Mouse (Mus musculus): Measurements from ENCODE around the gene Large1. TPM values are rescaled to one million over a fixed set of nuclear protein-coding genes. Genes with fewer than 3 reads are reported as not detected.
"Not testable (repeated sequence)": the region's sequence is repeated elsewhere in the genome, so short reads cannot be mapped to it uniquely, and the experiment has no call there.

Large1 gene
- total RNA-seq, 2 experiments from 2014 or later = 28.6 to 31.5 TPM

DNA sequence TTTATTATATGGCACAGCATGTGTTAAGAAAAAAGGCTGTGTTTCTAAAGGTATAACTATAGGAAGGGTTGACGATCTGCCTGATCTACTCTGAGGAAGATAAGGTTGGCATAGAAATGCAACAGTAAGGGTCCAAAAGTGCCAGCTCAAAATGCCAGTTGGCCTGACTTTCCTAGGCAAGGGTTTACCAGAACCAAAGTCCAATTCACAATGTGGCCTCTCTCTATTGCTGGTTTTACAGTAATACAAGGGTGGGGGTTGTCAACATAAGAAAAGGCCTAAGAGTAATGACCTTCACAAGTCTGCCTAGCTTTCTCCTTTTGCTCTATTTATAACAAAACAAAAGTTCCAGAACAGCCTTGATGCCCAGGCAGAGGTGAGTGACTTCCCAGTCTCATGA lies 166.0 kb downstream of the Large1 start:
- no peak for DNase-seq (ENCODE audit: low spot score in 2 of 2)

DNA sequence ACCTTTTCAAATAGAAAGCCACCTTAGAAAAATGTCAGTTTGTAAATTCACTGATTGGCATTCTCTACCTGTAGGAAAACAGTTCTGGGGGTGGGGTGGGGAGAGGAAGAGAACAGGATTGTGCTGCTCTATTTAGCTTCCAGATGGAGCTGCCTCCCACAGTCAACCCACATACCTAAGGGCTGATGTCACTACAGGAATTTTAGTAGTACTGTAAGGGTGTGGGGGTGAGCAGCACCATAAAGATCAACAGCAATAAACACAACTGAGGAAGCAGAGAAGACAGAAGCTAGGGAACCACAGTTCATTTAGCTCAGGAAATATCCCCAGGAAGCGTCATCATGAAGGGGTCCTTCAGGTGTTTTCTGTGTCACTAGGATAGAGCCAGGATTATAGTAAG lies 174.9 kb downstream of the Large1 start:
- no peak for DNase-seq (ENCODE audit: low spot score in 2 of 2)

DNA sequence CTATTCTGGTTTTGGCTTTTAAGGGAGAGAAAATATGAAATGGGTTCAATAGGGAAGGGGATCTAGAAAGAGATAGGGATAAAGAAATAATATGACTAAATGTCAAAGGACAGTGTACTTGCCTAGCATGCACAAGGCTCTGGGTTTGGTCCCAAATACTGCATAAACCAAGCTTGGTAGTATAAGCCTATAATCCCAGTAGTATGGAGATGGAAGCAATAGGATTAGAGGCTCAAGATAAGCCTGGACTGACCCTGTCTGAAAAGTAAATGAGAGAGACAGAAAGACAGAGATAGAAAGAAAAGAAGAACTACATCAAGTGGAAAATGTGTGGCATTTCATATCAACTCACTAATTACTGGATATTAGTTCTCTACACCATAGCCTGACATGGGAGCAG lies 180.7 kb downstream of the Large1 start:
- no peak for DNase-seq (ENCODE audit: low spot score in 2 of 2)

DNA sequence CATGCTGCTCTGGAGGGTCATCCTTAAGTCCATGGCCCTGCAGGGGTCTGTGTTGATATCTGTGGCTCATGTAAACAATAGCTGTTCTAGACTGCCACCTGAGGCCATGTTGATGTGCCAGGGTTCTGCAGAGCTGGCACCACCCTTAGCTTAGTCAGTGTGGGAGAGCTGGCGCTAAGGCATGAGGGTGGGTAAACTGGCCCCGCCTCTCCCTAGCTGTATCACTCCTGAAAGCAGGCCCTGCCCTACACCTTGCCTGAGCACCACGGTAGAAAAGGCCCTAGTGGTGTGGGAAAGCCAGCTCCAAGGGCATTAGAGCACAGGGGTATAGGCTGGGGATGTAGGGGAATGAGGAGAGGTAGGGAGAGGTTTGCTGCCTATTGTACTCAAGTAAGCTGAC lies 191.3 kb downstream of the Large1 start:
- DNase-seq (ENCODE audit: low spot score in 2 of 2) = no peak

DNA sequence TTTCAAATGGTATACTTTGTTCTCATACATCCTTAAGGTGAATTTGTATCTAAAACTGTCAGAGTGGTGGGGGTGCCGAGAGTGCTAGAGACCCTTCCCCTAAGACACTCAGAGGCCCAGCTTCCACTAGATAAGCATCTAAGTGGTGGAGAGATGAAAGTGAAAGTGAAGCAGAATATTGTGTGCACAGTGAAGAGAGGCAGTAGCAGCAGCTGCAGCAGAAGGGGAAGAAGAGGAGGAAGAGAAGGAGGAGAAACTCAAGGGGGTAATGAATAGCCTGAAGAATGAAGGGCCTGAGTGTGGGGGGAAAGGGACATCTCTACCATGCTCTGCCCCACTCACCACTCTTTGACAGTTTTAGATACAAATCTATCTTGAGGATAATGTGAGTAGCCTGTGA lies 191.8 kb downstream of the Large1 start:
- no peak for DNase-seq (ENCODE audit: low spot score in 2 of 2)

DNA sequence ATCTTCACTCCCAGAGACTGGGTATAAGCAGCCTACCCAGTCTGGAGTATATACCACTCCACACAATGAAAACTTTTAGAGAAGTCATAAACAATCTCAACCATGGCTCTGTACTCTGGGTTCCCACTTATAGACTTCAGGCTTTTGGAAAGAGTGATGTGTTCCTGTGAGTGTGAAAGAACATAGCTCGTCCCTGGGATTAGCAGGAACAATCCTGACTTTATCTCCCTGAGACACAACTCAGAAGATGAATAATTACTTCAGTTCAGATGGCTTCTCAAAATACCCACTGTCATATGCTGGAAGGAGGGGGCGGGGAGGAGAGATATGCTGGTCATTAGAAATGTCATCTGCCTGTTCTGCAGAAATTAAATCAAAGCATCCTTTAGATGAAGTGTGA lies 192.4 kb downstream of the Large1 start:
- no peak for DNase-seq (ENCODE audit: low spot score in 2 of 2)

DNA sequence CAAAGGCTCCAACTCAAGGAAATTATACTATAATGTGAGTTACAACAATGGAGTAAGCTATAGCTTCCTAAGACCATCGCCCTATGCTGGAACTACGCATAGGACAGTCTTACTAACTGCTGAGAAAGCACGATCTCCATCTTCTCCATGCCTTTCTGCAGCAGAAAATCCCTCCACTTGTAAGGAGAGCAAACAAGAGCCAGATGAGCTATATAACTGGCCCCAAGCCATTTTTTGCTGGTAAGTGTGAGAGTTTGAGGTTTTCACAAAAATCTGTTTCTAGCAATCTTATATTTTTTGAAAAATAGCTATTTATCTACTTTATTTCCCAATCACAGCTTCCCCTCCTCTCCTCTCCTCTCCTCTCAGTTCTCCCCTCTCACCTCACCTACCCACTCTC lies 206.1 kb downstream of the Large1 start:
- DNase-seq (ENCODE audit: low spot score in 2 of 2) = no peak

DNA sequence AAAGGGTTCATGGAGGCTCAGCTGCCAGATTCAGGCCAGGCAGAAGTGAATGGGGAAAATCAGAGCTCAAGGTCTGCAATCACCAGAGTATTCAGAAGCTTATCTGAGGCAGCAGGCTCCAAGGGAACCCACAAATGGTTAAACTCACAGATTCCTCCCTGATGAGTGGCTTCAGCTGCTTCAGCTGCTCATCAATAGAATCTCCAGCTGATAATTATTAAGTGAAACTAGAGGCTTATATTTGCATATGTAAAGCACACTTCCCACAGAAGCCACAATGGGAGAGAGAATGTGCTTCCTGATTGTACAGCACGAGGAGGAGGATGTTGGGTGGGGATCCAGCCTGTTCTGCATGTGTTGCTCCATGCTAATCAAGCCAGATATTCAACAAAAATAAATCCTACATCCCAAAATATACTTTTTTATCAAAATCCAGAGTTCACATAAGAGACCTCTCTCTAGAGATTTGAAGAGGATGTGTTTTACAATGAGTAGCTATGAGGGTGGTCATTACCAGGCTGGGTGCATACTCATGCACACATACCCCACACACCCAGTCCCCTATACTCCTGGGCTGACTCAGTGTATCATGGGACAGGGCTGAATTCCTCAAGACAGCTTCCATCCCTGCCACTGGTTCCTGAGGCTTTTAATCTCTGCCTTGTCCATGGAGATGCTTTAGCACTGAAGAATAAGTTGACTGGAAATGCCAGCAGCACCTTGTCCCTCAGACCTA lies 210.5 kb downstream of the Large1 start:
- DNase-seq (ENCODE audit: low spot score in 2 of 2) = no peak

DNA sequence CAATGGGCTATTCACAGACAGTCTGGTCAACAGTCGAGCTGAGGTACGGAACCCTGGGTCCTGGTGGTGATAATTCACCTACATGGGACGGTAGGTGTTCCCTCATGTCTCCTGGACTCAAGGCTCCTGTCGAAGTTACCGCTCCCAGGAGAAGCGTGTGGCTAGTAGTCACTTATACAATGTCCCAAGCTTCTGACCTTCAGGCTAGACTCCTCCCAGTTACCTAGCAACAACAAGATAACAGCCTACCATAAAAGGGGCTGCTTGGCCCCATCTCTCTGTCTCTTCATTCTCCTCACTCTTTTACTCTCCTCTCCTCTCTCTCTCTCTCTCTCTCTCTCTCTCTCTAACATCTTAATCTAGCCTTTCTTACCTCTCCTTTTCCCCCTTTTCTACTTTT lies 217.9 kb downstream of the Large1 start:
- DNase-seq (ENCODE audit: low spot score in 2 of 2) = no peak

DNA sequence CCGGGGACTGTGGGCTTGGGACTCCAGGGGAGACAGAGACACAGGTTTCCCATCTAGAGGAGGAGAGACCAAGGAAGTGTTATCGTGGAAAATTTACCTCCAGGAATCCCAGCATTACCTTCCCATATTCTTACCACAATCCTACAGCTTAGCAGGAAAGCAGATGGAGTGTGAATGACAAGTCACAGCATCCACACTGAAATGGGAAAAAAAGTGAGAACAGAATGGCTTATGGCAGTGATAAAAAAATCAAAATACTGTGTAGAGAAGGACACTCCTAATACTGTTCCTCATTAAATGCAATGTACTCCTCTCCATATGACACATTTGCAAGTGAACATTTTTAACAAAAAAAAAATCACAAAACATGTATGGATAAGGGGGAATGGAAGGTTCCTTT lies 221.3 kb downstream of the Large1 start:
- no peak for DNase-seq (ENCODE audit: low spot score in 2 of 2)

DNA sequence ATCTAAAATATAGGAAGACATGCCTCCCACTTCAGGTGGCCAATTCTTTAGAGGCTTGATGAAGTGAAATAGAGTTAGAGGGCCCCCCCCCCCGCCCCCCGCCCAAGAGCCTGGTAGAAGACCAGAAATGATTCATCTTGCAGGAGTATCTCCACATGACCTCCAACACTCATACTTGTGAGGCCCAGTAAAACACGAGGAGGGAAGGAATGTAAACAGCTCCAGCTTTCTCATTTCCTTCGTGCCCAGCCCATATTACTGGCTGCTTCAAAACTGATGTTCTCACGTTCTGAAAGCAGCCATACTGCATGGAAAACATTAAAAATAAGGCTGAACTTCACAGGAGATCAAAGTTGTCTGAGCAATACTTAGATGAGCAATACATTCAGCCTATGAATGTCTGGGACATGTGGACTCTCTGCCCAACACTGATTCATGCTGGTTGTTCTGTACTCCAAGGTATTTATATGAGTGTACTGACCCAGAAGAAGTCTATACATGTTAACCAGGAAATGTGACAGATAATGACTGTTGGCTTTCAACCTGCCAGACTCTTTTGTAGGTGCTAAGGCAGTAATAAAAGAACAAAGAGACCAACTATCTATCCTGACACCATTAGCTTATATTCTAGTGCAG lies 229.4 kb downstream of the Large1 start:
- no peak for DNase-seq (ENCODE audit: low spot score in 2 of 2)

DNA sequence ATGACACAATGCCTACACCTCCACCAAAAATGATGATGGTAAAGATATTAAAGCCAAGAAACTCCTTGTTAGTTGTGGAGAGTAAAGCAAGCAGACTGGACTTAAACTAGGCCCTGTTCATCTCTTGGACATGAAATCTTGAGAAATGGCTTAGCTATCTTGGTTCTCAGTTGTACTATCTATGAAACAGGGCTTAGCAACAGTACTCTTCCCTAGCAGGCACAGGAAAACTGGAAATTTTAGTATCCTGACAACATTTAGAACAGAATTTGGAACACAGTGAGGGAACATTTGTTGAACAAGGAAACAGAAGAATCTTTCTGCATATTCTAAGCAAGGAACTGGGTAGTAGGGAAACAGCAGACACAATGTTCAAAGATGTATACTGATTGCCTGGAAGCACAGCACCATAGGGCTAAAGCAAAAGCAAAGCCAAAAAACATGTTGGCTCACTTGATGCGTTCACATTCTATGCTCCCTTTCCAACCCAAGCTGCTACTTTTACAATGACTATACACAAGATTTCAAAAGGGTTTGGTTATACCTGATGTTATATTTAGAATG lies 240.9 kb downstream of the Large1 start:
- no peak for DNase-seq (ENCODE audit: low spot score in 2 of 2)

DNA sequence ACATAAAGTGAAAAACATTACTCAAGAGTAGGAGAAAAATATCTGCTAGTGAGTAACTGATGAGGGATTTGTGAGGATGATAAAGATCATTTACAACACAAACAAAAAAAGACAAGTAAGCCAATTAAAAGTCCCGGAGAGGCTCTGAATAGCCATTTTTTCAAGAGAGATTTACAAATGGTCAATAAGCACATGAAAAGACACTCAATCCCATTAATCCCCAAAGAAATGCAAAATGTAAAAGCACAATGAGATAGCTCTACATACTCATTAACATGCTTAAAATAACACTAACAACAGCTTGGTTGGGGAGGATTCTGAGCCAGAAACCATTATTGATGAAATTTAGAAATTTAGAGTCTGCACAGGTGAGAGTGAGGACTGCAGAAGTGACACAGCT lies 249.3 kb downstream of the Large1 start:
- no peak for DNase-seq (ENCODE audit: low spot score in 2 of 2)

DNA sequence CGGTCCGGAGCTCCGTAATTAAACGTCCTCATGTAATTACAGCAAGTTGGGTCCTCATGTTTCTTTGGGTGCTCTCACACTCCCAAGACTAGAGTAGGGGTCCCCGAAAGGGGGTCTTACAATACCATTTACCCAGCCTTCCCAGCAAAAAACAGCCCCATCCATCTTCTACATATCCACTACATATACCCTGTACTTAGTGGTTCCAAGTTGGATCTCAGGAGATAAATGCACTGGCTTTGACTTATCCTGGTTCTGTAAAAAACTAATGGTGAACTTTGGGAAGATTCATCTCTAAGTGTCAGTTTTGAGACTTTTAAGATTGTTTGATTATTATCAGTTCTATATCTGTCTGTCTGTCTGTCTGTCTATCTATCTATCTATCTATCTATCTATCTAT lies 252.3 kb downstream of the Large1 start:
- no peak for DNase-seq (ENCODE audit: low spot score in 2 of 2)

DNA sequence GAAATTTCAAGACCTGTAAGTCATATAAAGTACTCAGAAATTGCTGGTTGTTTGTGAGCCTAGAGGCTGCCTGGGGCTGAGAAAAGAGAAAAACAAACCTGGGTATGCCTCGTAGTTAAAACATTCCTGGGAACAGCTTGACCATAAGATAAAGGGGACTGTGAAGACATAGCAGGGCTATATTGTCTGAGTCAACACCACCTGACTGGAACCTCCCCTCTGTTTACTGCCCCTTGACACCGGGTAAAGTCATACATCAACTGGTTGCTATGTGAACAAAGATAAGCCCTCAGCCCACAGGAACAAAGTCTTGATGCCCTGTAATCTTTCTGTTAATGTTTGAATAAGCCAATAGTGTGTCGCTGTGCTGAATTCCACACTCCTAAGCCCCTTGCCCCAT lies 252.7 kb downstream of the Large1 start:
- not testable (repeated sequence) for DNase-seq (ENCODE audit: low spot score in 2 of 2)

DNA sequence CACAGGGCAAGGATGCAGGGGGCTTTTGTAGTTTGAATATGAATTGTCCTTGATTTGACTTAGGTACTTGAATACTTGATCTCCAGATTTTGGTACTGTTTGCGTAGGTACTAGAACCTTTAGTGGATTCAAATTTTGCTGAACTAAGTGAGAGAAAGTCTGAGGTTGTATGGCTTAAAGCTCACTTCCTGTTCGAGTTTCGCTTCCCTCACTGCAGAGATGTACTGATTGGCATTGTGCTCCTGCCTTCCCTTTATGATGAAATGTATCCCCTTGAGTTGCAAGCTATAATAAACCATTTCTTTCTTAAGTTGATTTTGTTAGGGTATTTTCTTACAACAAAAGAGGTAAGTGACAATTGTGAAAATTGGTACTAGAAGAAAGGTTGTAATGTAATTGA lies 253.8 kb downstream of the Large1 start:
- DNase-seq (ENCODE audit: low spot score in 2 of 2) = no peak

DNA sequence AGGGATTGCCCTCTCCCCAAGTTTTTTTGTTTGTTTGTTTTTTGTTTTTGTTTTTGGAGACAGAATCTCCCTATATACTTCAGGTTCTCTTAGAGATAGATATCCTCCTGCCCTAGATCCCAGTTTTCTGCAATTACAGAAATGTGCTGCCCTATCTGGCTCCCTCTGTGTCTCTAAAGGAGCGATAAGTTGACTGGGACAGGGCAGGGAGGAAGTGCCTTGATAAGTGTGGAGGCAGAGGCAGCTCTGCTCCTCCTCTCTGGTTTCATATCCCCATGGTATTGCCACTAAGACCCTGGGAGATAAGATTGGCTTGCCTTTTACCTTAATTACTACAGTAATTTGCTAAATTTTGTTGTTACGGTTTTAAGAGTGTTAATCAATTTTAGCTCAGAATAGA lies 256.4 kb downstream of the Large1 start:
- DNase-seq (ENCODE audit: low spot score in 2 of 2) = no peak

DNA sequence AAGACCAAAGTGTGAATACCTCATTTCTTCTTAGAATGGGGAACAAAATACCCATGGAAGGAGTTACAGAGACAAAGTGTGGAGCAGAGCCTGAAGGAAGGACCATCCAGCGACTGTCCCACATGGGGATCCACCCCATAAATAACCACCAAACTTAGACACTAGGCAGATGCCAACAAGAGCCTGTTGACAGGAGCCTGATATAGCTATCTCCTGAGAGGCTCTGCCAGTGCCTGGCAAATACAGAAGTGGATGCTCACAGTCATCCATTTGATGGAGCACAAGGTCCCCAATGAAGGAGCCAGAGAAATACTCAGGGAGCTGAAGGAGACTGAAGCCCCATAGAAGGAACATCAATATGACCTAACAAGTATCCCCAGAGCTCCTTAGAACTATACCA lies 275.6 kb downstream of the Large1 start:
- not testable (repeated sequence) for DNase-seq (ENCODE audit: low spot score in 2 of 2)

DNA sequence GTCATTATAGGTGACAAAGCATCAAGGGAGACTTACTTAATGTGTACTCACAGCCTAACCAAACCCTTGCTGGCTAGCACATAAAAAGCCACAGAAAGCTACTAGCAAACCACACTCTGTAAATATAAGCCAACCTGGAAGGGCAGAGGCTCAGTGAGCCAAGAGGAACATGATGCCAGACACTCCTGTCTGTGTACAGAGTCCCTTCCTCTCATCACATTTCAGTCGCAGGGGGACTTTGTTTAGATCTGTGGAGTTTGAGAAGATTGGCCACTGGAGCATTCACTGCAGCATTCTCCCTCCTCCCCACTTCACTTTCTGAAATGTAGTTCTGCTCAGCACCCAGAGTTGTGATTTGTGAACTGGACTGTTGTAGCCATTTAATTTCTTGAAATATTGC lies 291.9 kb downstream of the Large1 start:
- DNase-seq (ENCODE audit: low spot score in 2 of 2) = no peak

DNA sequence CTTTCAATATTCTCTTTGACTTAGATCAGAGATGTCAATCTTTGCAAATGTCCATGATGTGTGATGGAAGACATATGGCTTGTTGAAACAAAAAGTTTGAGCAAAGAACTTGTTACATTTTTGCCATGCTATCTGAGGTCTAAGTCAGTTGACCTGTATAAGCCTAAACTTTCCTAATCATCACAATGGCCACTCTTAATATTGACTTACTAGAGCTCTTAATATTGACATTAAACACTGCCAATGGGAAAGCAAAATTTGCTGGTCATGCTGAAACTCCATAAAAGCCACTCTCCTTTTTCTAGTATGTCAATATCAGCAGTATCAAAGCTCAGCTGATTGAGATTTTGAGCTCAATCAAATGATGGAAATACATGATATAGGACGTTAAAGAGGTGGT lies 298.6 kb downstream of the Large1 start:
- no peak for DNase-seq (ENCODE audit: low spot score in 2 of 2)

DNA sequence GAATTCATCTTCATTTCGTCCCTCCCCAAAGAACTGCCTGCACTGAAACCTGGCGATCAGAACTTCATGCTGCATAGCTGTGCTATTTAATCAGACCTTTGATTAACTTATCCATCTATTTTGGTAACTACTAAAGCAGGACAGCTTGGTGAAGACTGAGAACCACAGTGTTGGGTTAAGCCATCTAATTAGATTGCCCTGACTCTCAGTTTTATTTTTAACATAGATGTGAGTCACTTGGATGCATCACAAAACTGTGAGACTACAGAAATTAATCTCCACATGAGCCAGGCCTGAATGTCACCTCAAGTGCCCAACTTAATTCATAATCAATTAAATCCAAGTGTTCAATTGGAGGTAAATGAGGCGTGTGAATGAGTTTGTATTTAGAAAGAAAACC lies 299.5 kb downstream of the Large1 start:
- no peak for DNase-seq (ENCODE audit: low spot score in 2 of 2)

DNA sequence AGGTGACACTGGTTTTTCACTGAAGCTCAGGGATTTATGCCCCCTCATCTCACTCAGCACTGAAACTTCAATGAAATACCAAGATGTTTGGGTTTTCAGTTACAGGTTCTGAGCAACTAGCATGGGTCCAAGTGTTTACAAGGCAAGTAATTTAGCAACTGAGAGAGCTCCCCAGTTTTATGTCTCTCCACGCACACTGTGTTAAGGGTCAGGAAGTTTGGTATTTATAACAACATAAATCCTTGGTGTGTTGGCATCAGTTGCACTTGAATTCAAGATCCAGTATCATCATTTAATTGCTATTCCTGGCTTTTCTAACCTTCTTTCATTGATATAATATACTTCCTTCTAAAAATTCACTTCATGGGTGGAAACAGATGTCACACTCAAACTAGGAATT lies 300.9 kb downstream of the Large1 start:
- no peak for DNase-seq (ENCODE audit: low spot score in 2 of 2)

DNA sequence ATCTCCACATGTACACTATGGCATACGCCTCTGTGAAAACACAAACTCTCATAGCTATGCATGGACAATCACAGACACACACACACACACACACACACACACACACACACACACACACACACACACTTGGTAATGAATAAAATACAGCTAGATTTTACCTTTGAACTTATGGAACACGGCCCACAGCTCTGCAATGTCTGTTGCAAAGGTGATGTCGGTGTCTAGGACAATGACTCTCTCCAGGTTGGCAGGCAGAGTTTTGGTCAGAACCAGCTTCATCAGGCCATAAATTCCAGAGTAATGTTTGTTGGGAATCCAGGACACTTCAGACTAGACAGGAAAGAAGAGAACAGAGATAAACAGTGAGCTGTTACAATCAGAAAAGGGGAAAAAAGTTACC lies 305.2 kb downstream of the Large1 start:
- DNase-seq (ENCODE audit: low spot score in 2 of 2) = no peak

All from adrenal gland, postnatal 4 days (tissue).